Mouse (Mus musculus): ENCODE measurements at regions not wholly inside any gene's neighbourhood (a gene's known extent, or its start where the extent isn't known, plus 50 kb on each side); places are given as distances from the start of the nearest gene placed in this dataset.

- DNase-seq (ENCODE audit: low read depth, low spot score), result no peak
Observed at GRCm38 (mm10) chr13:45275391-45275790, 114.2 kb upstream of the Mylip start.

GRCm38 (mm10) chr13:45277842-45278416 lies 111.6 kb upstream of the Mylip start:
- DNase-seq (ENCODE audit: low read depth, low spot score), result no peak

GRCm38 (mm10) chr13:45281106-45281505 lies 108.4 kb upstream of the Mylip start:
- no peak for DNase-seq (ENCODE audit: low read depth, low spot score)

- DNase-seq (ENCODE audit: low read depth, low spot score), result no peak
Observed at GRCm38 (mm10) chr13:45286651-45287050, 102.9 kb upstream of the Mylip start.

- no peak for DNase-seq (ENCODE audit: low read depth, low spot score)
Observed at GRCm38 (mm10) chr13:45287217-45287616, 102.3 kb upstream of the Mylip start.

- no peak for DNase-seq (ENCODE audit: low read depth, low spot score)
Observed at GRCm38 (mm10) chr13:45289976-45290375, 99.6 kb upstream of the Mylip start.

GRCm38 (mm10) chr13:45294691-45295090 lies 94.9 kb upstream of the Mylip start:
- DNase-seq (ENCODE audit: low read depth, low spot score), result peak; percentile 34

GRCm38 (mm10) chr13:45300610-45301009 lies 88.9 kb upstream of the Mylip start:
- DNase-seq (ENCODE audit: low read depth, low spot score), result no peak

GRCm38 (mm10) chr13:45301191-45301905 lies 88.2 kb upstream of the Mylip start:
- DNase-seq (ENCODE audit: low read depth, low spot score), result no peak

GRCm38 (mm10) chr13:45302796-45303195 lies 86.7 kb upstream of the Mylip start:
- no peak for DNase-seq (ENCODE audit: low read depth, low spot score)

- DNase-seq (ENCODE audit: low read depth, low spot score), result peak; percentile 81
Observed at GRCm38 (mm10) chr13:45306177-45306576, 83.4 kb upstream of the Mylip start.

GRCm38 (mm10) chr13:45307226-45307625 lies 82.3 kb upstream of the Mylip start:
- peak; percentile 64 for DNase-seq (ENCODE audit: low read depth, low spot score)

- peak; percentile 80 for DNase-seq (ENCODE audit: low read depth, low spot score)
Observed at GRCm38 (mm10) chr13:45319646-45320045, 69.9 kb upstream of the Mylip start.

- DNase-seq (ENCODE audit: low read depth, low spot score), result no peak
Observed at GRCm38 (mm10) chr13:45325736-45326293, 63.7 kb upstream of the Mylip start.

- no peak for DNase-seq (ENCODE audit: low read depth, low spot score)
Observed at GRCm38 (mm10) chr13:45326751-45327150, 62.8 kb upstream of the Mylip start.

GRCm38 (mm10) chr13:45330561-45330960 lies 59.0 kb upstream of the Mylip start:
- no peak for DNase-seq (ENCODE audit: low read depth, low spot score)

- no peak for DNase-seq (ENCODE audit: low read depth, low spot score)
Observed at GRCm38 (mm10) chr13:45332031-45332430, 57.5 kb upstream of the Mylip start.

- DNase-seq (ENCODE audit: low read depth, low spot score), result no peak
Observed at GRCm38 (mm10) chr13:45333634-45334033, 55.9 kb upstream of the Mylip start.
